Mouse (Mus musculus) NIH3T3 (cell line): Measurements from ENCODE around the gene Gm8011.
"Not testable (repeated sequence)": the region's sequence is repeated elsewhere in the genome, so short reads cannot be mapped to it uniquely, and the experiment has no call there.

ENCODE experiments used
- DNase-seq: peaks from one replicate; pipeline ENCODE4 v3.0.0-alpha.2; 2012; ENCODE audit warnings: low read depth

Gm8011 gene

GRCm38 (mm10) chr14:42463581-42463980 is at the start of gene Gm8011:
Gm8011 (plus strand) TSS chr14:42463881.
- DNase-seq: not testable (repeated sequence)

- not testable (repeated sequence) for DNase-seq
Observed at GRCm38 (mm10) chr14:42439573-42439972, 24.1 kb upstream of the Gm8011 start, which contains the start of gene Gm8005. Gm8005 (minus strand) TSS chr14:42439673.

GRCm38 (mm10) chr14:42502249-42502648 is 38.6 kb downstream of the Gm8011 start, which contains the start of gene Gm8020:
Gm8020 (minus strand) TSS chr14:42502349.
- DNase-seq: not testable (repeated sequence)
